In genomic region chr2:25578796-25579736, GRCm38 (mm10) we compare ENCODE assay signal across 8 mouse cellular contexts. TPM values are rescaled to one million over a fixed set of nuclear protein-coding genes. Genes with fewer than 3 reads are reported as not detected.
DNase-seq lines count a peak whose midpoint lies in the region; ATAC-seq and TF ChIP-seq lines count a peak whose summit lies in the region.

No protein-coding gene starts in this region.

- TF ChIP-seq EP300 in ES-Bruce4 (IDR thresholded peaks at IDR 0.05; ENCODE audit: insufficient read depth, low read depth, low read length) = no peak

- H3K27me3 ChIP-seq in heart, embryonic 11.5 days (ENCODE audit: control insufficient read depth, insufficient read depth, low read length) = peaks cover 52% of the 10 kb centered on the region
- H3K27me3 ChIP-seq in ES-Bruce4 (ENCODE audit: control insufficient read depth, insufficient read depth, low read length, poor library complexity, severe bottlenecking) = peaks cover 5% of the 10 kb centered on the region; the same call in 1 of the 2 replicates
- H3K27me3 ChIP-seq in embryonic facial prominence, embryonic 13.5 days = peaks cover 60% of the 10 kb centered on the region
- H3K27me3 ChIP-seq in limb, embryonic 10.5 days (ENCODE audit: low read depth, poor library complexity, severe bottlenecking) = peaks cover 62% of the 10 kb centered on the region
- peaks cover 49% of the 10 kb centered on the region for H3K27me3 ChIP-seq in stomach, embryonic 16.5 days (ENCODE audit: control insufficient read depth, insufficient read depth, low read length)

- intact Hi-C loops in heart, postnatal 14 days (cut with DNase I) = no loop called here

- WGBS in heart, embryonic 11.5 days (ENCODE audit: insufficient replicate concordance) = 4% methylated on average over 77 of the region's 77 CpGs
- 6% methylated on average over 77 of the region's 77 CpGs for WGBS in embryonic facial prominence, embryonic 13.5 days
- 6% methylated on average over 77 of the region's 77 CpGs for WGBS in limb, embryonic 10.5 days
- 4% methylated on average over 77 of the region's 77 CpGs for WGBS in stomach, embryonic 16.5 days

- peaks cover 48% of the 10 kb centered on the region for H3K4me1 ChIP-seq in heart, embryonic 11.5 days (ENCODE audit: control insufficient read depth, insufficient read depth, low read length)
- H3K4me1 ChIP-seq in ES-Bruce4 (ENCODE audit: control insufficient read depth, insufficient read depth, low read length) = peaks cover 2% of the 10 kb centered on the region
- peaks cover 71% of the 10 kb centered on the region for H3K4me1 ChIP-seq in embryonic facial prominence, embryonic 13.5 days
- H3K4me1 ChIP-seq in limb, embryonic 10.5 days = peaks cover 79% of the 10 kb centered on the region
- H3K4me1 ChIP-seq in stomach, embryonic 16.5 days (ENCODE audit: control insufficient read depth, insufficient read depth, low read length) = peaks cover 48% of the 10 kb centered on the region

- H3K36me3 ChIP-seq in heart, embryonic 11.5 days (ENCODE audit: control insufficient read depth, insufficient read depth, low read length) = peaks cover 6% of the 10 kb centered on the region
- H3K36me3 ChIP-seq in ES-Bruce4 (ENCODE audit: control insufficient read depth, insufficient read depth, low read length, poor library complexity, severe bottlenecking) = no peaks in the 10 kb centered on the region
- peaks cover 13% of the 10 kb centered on the region for H3K36me3 ChIP-seq in embryonic facial prominence, embryonic 13.5 days
- peaks cover 17% of the 10 kb centered on the region for H3K36me3 ChIP-seq in limb, embryonic 10.5 days
- H3K36me3 ChIP-seq in stomach, embryonic 16.5 days (ENCODE audit: control insufficient read depth, insufficient read depth, low read length) = peaks cover 1% of the 10 kb centered on the region; the same call in 1 of the 2 replicates

- peak overlapping the region; percentile 52 for H3K4me2 ChIP-seq in heart, embryonic 11.5 days
- H3K4me2 ChIP-seq in embryonic facial prominence, embryonic 13.5 days = peak overlapping the region; percentile 53
- peak overlapping the region; percentile 48 for H3K4me2 ChIP-seq in stomach, embryonic 16.5 days (ENCODE audit: low read depth, low read length)

- TF ChIP-seq POLR2A in ES-Bruce4 (IDR thresholded peaks at IDR 0.05; ENCODE audit: insufficient read depth, low read length) = no peak

- no peak for ATAC-seq in heart, embryonic 11.5 days (replicated peaks; ENCODE audit: insufficient number of reproducible peaks, low FRiP score, low TSS enrichment)
- ATAC-seq in embryonic facial prominence, embryonic 13.5 days (ENCODE audit: insufficient number of reproducible peaks, insufficient read depth, low FRiP score, low TSS enrichment, low read depth) = no peak
- no peak for ATAC-seq in stomach, embryonic 16.5 days (ENCODE audit: insufficient read depth, low FRiP score)
- no peak for ATAC-seq in erythroblast, adult 5-6 weeks (replicated peaks; ENCODE audit: low FRiP score, poor library complexity, severe bottlenecking)

- no peak for DNase-seq in heart, postnatal 14 days
- DNase-seq in limb, embryonic 10.5 days (ENCODE audit: low spot score) = peak; percentile 68
- no peak for DNase-seq in urinary bladder, postnatal 25 days (ENCODE audit: low spot score)

- peak overlapping the region; percentile 21 for H3K4me3 ChIP-seq in heart, embryonic 11.5 days (ENCODE audit: low read depth, low read length)
- H3K4me3 ChIP-seq in ES-Bruce4 (ENCODE audit: low read depth, low read length) = peak overlapping the region; percentile 24
- H3K4me3 ChIP-seq in embryonic facial prominence, embryonic 13.5 days = peak overlapping the region; percentile 32
- H3K4me3 ChIP-seq in limb, embryonic 10.5 days = peak overlapping the region; percentile 44
- peak overlapping the region; percentile 29 for H3K4me3 ChIP-seq in stomach, embryonic 16.5 days (replicated peaks; ENCODE audit: low read length)

- H3K9ac ChIP-seq in heart, embryonic 11.5 days (ENCODE audit: low read depth, low read length) = no peak overlapping the region
- peak overlapping the region; percentile 15; the same call in 1 of the 2 replicates for H3K9ac ChIP-seq in ES-Bruce4 (ENCODE audit: low read depth, poor library complexity, severe bottlenecking)
- H3K9ac ChIP-seq in embryonic facial prominence, embryonic 13.5 days = peak overlapping the region; percentile 46; the same call in 1 of the 2 replicates
- no peak overlapping the region for H3K9ac ChIP-seq in stomach, embryonic 16.5 days (ENCODE audit: low read length)

- H3K9me3 ChIP-seq in heart, embryonic 11.5 days (replicated peaks; ENCODE audit: control insufficient read depth, low read length) = no peaks in the 10 kb centered on the region
- no peaks in the 10 kb centered on the region for H3K9me3 ChIP-seq in ES-Bruce4 (replicated peaks; ENCODE audit: control insufficient read depth, insufficient read depth, low read length, poor library complexity, severe bottlenecking)
- no peaks in the 10 kb centered on the region for H3K9me3 ChIP-seq in embryonic facial prominence, embryonic 13.5 days
- no peaks in the 10 kb centered on the region for H3K9me3 ChIP-seq in limb, embryonic 10.5 days (replicated peaks)
- H3K9me3 ChIP-seq in stomach, embryonic 16.5 days (replicated peaks; ENCODE audit: control insufficient read depth, low read length) = no peaks in the 10 kb centered on the region

- no peak overlapping the region for H3K27ac ChIP-seq in heart, embryonic 11.5 days (ENCODE audit: low read depth, low read length)
- no peak overlapping the region for H3K27ac ChIP-seq in ES-Bruce4 (ENCODE audit: insufficient read depth, low read length)
- H3K27ac ChIP-seq in embryonic facial prominence, embryonic 13.5 days = no peak overlapping the region
- peak overlapping the region; percentile 33; the same call in 1 of the 2 replicates for H3K27ac ChIP-seq in limb, embryonic 10.5 days
- no peak overlapping the region for H3K27ac ChIP-seq in stomach, embryonic 16.5 days (ENCODE audit: low read length)

- TF ChIP-seq CTCF in ES-Bruce4 (IDR thresholded peaks at IDR 0.05; ENCODE audit: low read depth, low read length) = no peak

RNA-seq across cellular contexts. Expression of gene Ajm1, which starts 2.5 kb away (rescaled TPM):
- 0.21 TPM in 1 of 2 replicates, not detected in the other for polyA plus RNA-seq in heart, embryonic 11.5 days (2014; fragmentation: Nextera tagmentation; extraction: Ambion mirVana)
- total RNA-seq in heart, postnatal 14 days (2021) = under 1 TPM in 1 of 2 experiments, not detected in 1; 0.10 TPM
- polyA plus RNA-seq in ES-Bruce4 (2011; ENCODE audit: insufficient read depth, insufficient read length, low read depth, missing spikeins) = 0.55 and 0.70 TPM in 2 replicates
- 0.39 and 0.62 TPM in 2 replicates for polyA plus RNA-seq in embryonic facial prominence, embryonic 13.5 days (2015; fragmentation: Nextera tagmentation; extraction: Ambion mirVana)
- polyA plus RNA-seq in limb, embryonic 10.5 days (2016; fragmentation: Nextera tagmentation; extraction: Ambion mirVana) = 0.06 and 0.08 TPM in 2 replicates
- 0.26 and 0.94 TPM in 2 replicates for polyA plus RNA-seq in stomach, embryonic 16.5 days (2015; fragmentation: Nextera tagmentation; extraction: Ambion mirVana)
- 0.63 TPM in 1 of 2 replicates, not detected in the other for total RNA-seq in erythroblast, adult 5-6 weeks (2015; ENCODE audit: low replicate concordance)
- not detected in 2 replicates for total RNA-seq in erythroblast, adult 5-6 weeks (2017; ENCODE audit: low replicate concordance)

RNA-seq across cellular contexts. Expression of gene Phpt1, which starts 4.0 kb away (rescaled TPM):
- 167 and 172 TPM in 2 replicates for polyA plus RNA-seq in heart, embryonic 11.5 days (2014; fragmentation: Nextera tagmentation; extraction: Ambion mirVana)
- 10 to 100 TPM; 75.4 to 76.0 TPM for total RNA-seq in heart, postnatal 14 days (2021)
- polyA plus RNA-seq in ES-Bruce4 (2011; ENCODE audit: insufficient read depth, insufficient read length, low read depth, missing spikeins) = 37.0 and 47.9 TPM in 2 replicates
- polyA plus RNA-seq in embryonic facial prominence, embryonic 13.5 days (2015; fragmentation: Nextera tagmentation; extraction: Ambion mirVana) = 169 and 174 TPM in 2 replicates
- 157 and 161 TPM in 2 replicates for polyA plus RNA-seq in limb, embryonic 10.5 days (2016; fragmentation: Nextera tagmentation; extraction: Ambion mirVana)
- polyA plus RNA-seq in stomach, embryonic 16.5 days (2015; fragmentation: Nextera tagmentation; extraction: Ambion mirVana) = 120 and 123 TPM in 2 replicates
- 0.96 and 7.1 TPM in 2 replicates for total RNA-seq in erythroblast, adult 5-6 weeks (2015; ENCODE audit: low replicate concordance)
- total RNA-seq in erythroblast, adult 5-6 weeks (2017; ENCODE audit: low replicate concordance) = 2.1 TPM in 1 of 2 replicates, not detected in the other

RNA-seq across cellular contexts. Expression of gene Mamdc4, which starts 4.4 kb away (rescaled TPM):
- polyA plus RNA-seq in heart, embryonic 11.5 days (2014; fragmentation: Nextera tagmentation; extraction: Ambion mirVana) = 3.2 and 5.5 TPM in 2 replicates
- total RNA-seq in heart, postnatal 14 days (2021) = 1 to 10 TPM; 3.0 to 5.2 TPM
- 0.65 and 3.7 TPM in 2 replicates for polyA plus RNA-seq in ES-Bruce4 (2011; ENCODE audit: insufficient read depth, insufficient read length, low read depth, missing spikeins)
- 4.3 and 7.2 TPM in 2 replicates for polyA plus RNA-seq in embryonic facial prominence, embryonic 13.5 days (2015; fragmentation: Nextera tagmentation; extraction: Ambion mirVana)
- polyA plus RNA-seq in limb, embryonic 10.5 days (2016; fragmentation: Nextera tagmentation; extraction: Ambion mirVana) = 2.3 and 8.2 TPM in 2 replicates
- 74.0 and 87.4 TPM in 2 replicates for polyA plus RNA-seq in stomach, embryonic 16.5 days (2015; fragmentation: Nextera tagmentation; extraction: Ambion mirVana)
- total RNA-seq in erythroblast, adult 5-6 weeks (2015; ENCODE audit: low replicate concordance) = 2.5 and 7.1 TPM in 2 replicates
- total RNA-seq in erythroblast, adult 5-6 weeks (2017; ENCODE audit: low replicate concordance) = 4.3 and 4.5 TPM in 2 replicates

RNA-seq across cellular contexts. Expression of gene Edf1, which starts 21.4 kb away (rescaled TPM):
- polyA plus RNA-seq in heart, embryonic 11.5 days (2014; fragmentation: Nextera tagmentation; extraction: Ambion mirVana) = 318 and 356 TPM in 2 replicates
- total RNA-seq in heart, postnatal 14 days (2021) = 100 to 1,000 TPM; 175 to 185 TPM
- 107 and 122 TPM in 2 replicates for polyA plus RNA-seq in ES-Bruce4 (2011; ENCODE audit: insufficient read depth, insufficient read length, low read depth, missing spikeins)
- 335 and 341 TPM in 2 replicates for polyA plus RNA-seq in embryonic facial prominence, embryonic 13.5 days (2015; fragmentation: Nextera tagmentation; extraction: Ambion mirVana)
- 307 and 320 TPM in 2 replicates for polyA plus RNA-seq in limb, embryonic 10.5 days (2016; fragmentation: Nextera tagmentation; extraction: Ambion mirVana)
- 377 and 401 TPM in 2 replicates for polyA plus RNA-seq in stomach, embryonic 16.5 days (2015; fragmentation: Nextera tagmentation; extraction: Ambion mirVana)
- 27.3 and 50.2 TPM in 2 replicates for total RNA-seq in erythroblast, adult 5-6 weeks (2015; ENCODE audit: low replicate concordance)
- 32.2 and 32.9 TPM in 2 replicates for total RNA-seq in erythroblast, adult 5-6 weeks (2017; ENCODE audit: low replicate concordance)

RNA-seq across cellular contexts. Expression of gene Rabl6, which starts 29.3 kb away (rescaled TPM):
- polyA plus RNA-seq in heart, embryonic 11.5 days (2014; fragmentation: Nextera tagmentation; extraction: Ambion mirVana) = 35.9 and 40.0 TPM in 2 replicates
- 10 to 100 TPM; 48.1 to 49.7 TPM for total RNA-seq in heart, postnatal 14 days (2021)
- 72.5 and 80.2 TPM in 2 replicates for polyA plus RNA-seq in ES-Bruce4 (2011; ENCODE audit: insufficient read depth, insufficient read length, low read depth, missing spikeins)
- 80.3 and 81.9 TPM in 2 replicates for polyA plus RNA-seq in embryonic facial prominence, embryonic 13.5 days (2015; fragmentation: Nextera tagmentation; extraction: Ambion mirVana)
- polyA plus RNA-seq in limb, embryonic 10.5 days (2016; fragmentation: Nextera tagmentation; extraction: Ambion mirVana) = 83.3 and 88.5 TPM in 2 replicates
- polyA plus RNA-seq in stomach, embryonic 16.5 days (2015; fragmentation: Nextera tagmentation; extraction: Ambion mirVana) = 56.4 and 60.3 TPM in 2 replicates
- total RNA-seq in erythroblast, adult 5-6 weeks (2015; ENCODE audit: low replicate concordance) = 18.1 and 22.4 TPM in 2 replicates
- total RNA-seq in erythroblast, adult 5-6 weeks (2017; ENCODE audit: low replicate concordance) = 11.8 and 29.1 TPM in 2 replicates

Comparison
In these comparisons a context has a peak if more than half of its experiments do, and no peak if none do; other contexts are left out.
1. H3K9ac ChIP-seq: peak in ES-Bruce4 (single experiment) and embryonic facial prominence, embryonic 13.5 days (single experiment); none in heart, embryonic 11.5 days (single experiment) and stomach, embryonic 16.5 days (single experiment).
2. Peak in every context shown above with its lines, with median percentiles within 50 percentile points of each other: H3K4me2 ChIP-seq and H3K4me3 ChIP-seq.